Mouse (Mus musculus): Measurements from ENCODE around the gene Rbm34.

DNA sequence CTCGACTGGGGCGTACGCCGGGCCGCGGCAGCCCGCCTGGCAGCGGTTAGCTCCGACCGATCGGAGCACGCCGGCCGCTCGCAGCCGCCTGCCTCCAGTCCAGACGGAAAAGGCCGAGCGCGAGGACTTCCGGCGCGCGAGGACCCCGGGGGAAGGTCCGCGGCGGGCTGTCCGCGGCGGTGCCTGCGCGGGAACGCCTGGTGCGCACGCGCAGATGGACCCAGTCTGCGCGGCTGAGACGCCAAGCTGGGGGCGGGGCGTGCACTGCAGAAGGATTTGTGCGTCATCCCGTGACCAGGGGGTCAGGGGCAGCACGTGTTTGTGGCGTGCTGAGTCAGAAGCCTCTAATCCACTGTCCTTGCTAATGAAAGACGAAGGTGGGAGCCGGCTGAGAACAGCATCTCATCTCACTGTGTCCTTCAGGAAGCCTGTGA, 25.1 kb downstream of the Rbm34 start, which contains the start of gene Tomm20:
- TF ChIP-seq POLR2A (IDR thresholded peaks at IDR 0.05; ENCODE audit: borderline replicate concordance, low read depth, low read length) (no peak), CTCF (IDR thresholded peaks at IDR 0.05; ENCODE audit: low read depth, low read length) (no peak)
